Mouse (Mus musculus): ENCODE measurements at regions not wholly inside any gene's neighbourhood (a gene's known extent, or its start where the extent isn't known, plus 50 kb on each side); places are given as distances from the start of the nearest gene placed in this dataset.

DNA sequence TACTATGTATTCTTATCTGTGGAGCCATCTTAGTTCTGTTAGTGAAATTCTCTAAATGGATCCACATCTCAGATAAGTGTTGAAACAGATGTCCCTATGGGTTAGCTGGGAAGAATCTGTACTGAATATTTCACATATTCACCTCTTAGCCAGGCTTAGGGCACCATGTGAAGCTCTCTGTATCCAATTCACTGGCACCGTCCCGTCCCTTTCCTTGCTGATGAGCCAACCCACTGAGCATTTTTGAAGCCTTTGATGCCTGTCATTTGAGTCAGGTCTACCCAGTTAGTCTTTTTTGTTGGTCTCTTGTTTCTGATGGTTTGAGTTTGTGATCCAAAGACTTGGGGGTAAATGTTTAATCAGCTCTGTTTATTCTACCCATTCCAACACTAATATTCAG is 88.9 kb upstream of the Bmper start:
- DNase-seq (ENCODE audit: low spot score): no peak

DNA sequence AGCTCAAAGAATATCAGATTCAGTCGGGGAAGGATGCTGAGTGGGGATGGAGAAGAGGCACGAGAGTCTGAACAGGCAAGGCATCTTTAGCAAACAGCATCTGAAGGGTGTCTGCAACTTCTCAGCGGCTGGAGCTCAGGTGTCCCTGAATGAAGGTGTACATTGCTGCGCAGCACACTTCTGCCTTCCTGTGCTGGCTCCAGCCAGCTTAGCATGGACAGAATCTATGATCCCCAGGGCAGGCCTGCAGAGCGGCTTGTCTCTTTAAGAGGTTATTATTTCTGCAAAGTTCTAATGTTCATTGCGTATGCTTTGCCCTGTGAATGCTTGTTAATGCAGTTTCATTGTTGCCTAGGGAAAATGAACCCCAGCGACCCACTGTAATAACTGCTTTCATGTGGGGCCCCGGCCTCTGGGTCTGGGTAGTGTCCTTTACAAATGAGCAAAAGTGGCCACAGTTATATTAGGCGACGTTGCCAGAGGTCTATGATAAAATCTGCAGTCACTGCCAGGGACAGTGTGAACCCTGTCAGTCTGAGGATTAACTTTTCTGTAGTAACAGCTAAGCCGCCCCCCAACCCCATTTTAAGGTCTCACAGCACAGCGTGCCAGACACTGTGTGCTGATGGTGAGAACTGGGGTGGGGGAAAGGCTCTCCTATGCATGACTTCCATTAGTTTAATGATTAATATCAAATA is 88.3 kb upstream of the Bmper start:
- DNase-seq (ENCODE audit: low spot score): no peak

DNA sequence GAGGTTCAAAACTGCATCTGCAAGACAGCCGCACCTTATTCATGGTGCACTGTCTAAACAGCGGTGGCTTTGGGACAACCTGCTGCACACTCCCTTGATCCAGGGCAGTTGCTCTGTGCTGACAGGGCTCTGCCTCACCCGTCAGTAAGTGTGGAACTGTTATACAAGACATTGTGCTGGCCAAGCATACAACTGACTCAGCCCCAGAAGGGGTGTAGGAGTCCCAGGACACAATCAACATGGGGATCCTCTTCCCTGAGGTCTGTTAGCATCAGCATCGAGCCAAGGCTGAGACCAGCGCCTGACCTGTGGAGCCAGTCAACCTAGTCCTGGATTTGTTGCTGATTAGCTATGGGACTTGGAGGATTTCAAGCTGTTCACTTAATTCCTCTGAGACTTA is 86.4 kb upstream of the Bmper start:
- DNase-seq (ENCODE audit: low spot score): no peak

DNA sequence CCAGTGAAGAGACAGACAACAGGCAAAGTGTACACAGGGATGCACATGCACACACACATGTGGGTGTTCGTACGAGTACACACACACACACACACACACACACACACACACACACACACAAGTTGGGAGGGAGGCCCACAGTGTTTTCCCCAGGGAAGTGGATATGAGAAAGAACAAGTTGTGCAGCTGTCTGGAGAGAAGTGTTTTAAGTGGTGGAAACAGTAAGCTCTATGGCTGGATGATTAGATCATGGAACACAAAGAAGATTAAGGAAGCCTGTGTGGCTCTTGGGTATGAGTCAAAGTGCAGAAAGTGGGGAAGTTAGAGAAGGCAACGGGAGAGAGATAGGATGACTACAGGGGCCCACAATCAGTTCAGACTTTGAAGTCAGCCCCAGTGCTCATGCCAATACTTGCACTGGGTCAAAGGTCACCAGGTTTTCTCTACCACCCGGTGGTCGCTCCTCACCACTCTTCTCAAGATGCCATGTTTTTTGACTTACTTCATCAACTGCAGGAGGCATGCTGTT is 85.1 kb upstream of the Bmper start:
- no peak for DNase-seq (ENCODE audit: low spot score)

DNA sequence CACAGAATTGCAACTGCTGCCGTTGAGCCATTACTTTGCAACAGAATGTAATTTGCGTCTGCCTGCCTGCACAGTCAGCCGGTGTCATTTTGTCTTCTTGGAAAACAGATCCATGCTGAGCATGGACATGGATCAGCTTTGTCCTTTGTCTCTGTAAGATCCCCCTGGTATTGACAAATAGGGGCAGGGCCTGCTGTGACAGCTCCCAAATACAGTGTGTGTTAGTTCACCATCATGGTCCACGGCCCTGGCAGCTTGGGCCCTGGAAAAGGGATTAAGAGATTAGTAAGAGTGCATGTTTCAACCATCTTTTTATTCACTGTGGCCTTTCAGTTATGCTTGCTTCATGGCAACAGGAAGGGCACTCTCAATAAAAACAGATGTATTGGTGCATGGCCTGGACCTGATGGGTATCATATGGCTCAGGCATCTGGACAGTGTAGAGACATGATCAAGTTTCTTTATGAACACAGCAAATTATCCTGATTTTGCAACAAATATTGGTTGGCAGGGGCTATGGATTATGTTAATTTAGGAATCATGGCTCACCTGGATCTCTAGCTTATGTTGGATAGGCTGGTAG is 83.2 kb upstream of the Bmper start:
- DNase-seq (ENCODE audit: low spot score): no peak

DNA sequence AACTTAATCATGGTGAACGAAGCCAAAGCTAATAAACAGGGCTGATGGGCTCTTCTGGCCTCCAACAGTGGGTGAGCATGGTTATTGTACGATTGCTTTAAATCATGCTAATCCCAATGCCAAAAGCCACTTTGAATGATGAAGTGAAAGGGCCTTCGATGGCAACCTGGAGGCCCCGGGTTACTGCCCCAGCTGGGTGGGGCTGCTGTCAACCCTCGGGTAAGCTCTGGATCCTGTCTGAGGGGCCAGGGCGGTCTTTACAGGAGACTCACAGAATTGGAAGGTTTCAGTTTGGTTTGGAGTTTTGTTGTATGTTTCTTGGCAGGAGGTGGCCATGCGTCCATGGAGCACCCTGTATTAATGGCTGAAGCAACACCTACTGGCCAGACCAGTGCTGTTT is 78.6 kb upstream of the Bmper start:
- DNase-seq (ENCODE audit: low spot score): no peak

DNA sequence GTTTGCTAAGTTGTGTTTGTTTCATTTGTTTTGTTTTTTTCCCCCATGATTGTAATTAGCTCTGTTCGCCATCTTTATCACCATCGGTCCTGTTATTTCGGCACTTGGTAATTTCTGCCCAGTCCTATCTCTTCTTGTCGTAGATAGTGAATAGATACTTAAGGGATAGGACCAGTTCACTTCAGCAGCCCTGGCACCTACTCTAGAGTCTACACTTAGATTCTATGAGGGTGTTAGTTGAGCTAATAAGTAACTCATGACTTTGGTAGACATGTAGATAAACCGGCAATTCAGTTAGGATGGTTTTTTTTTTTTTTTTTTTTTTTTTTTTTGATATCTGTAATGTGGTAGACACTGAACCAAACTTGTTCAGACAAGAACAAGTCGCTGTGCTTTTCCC is 72.5 kb upstream of the Bmper start:
- DNase-seq (ENCODE audit: low spot score): no peak

DNA sequence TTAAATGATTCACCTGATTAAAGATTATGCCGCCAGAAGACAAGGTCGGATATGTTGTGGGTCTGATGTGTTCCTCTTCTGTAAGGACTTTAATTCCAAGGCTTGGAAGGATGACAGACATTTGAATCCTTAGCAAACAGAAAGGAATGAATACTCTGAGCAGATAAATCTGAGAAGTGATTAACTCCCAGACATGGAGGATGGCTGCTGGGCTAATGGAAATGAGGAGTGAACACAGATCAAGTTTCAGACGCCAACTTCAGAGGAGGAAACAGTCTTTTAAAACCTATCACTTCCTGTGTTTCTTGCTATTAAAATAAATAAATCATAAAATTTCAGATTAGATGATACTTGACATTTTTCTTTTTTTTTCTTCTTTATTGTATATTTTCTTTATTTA is 72.0 kb upstream of the Bmper start:
- no peak for DNase-seq (ENCODE audit: low spot score)

GRCm38 (mm10) chr9:23151953-23152490 is 70.9 kb upstream of the Bmper start:
- no peak for DNase-seq (ENCODE audit: low spot score)

GRCm38 (mm10) chr9:23156820-23157570 is 65.9 kb upstream of the Bmper start:
- DNase-seq (ENCODE audit: low spot score): no peak

DNA sequence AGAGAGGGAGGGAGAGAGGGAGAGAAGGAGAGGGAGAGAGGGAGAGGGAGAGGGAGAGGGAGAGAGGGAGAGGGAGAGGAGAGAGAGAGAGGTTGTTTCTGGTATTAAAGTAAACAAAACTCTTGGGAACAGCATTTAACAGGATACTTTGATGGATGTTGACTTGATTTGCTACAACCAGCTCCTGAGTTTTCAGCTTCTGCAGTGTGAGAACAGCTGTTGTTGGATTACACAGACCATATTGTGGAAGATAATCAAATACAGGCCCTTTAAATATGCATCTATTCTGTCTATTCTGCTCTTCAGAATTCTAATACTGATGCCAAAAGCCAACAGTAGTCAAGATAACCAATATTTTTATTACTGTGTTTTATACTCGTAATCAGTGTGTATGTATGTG is 64.4 kb upstream of the Bmper start:
- DNase-seq (ENCODE audit: low spot score): no peak

- no peak for DNase-seq (ENCODE audit: low spot score)
These were observed 61.5 kb upstream of the Bmper start for GRCm38 (mm10) chr9:23161346-23161745.

DNA sequence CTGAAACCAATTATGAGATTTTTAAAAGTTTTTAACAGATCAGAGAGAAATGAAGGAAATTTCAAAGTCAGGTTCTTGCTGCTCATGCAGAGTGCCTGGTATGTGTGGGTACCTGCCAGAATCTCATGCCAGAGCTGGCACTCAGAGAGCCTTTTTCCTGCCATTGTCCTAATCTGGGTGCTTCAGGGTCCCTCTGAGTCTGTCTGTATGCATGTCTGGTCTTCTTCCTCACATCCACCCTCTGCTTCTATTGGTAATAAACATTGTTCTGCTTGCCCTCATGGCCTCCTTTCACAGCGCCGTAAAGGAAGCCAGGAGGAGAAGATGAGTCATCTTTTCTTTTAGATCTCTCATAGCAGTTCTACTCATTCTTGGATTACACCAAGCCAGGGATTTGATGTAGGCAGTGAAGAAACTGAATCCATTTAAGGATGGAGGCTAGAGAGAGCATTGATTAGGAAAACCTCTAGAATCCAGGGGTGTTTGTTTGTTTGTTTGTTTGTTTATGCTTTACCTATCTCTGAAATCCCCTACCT is 55.8 kb upstream of the Bmper start:
- DNase-seq (ENCODE audit: low spot score): no peak

DNA sequence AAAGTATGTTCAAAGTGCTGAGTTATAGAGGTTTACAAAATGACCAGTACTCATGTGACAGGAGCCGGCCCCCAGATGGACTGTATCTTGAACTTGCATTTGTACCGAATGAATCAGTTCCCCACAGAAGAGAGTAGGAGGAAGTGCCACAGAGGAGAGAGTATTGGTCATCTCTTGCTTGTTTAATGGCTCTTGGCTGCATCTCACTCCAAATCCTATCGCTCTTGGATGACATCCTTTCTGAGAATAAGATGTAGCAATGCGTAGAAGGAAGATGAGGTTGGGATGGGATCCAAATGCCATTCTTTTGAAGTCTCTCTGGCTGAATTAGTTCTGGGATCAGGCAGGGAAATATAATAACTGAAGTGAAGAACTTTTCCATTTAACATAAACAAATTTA is 55.2 kb upstream of the Bmper start:
- no peak for DNase-seq (ENCODE audit: low spot score)

- no peak for DNase-seq (ENCODE audit: low spot score)
These were observed 54.7 kb upstream of the Bmper start for GRCm38 (mm10) chr9:23168149-23168548.

GRCm38 (mm10) chr9:23171361-23171760 is 51.5 kb upstream of the Bmper start:
- no peak for DNase-seq (ENCODE audit: low spot score)
